Mouse (Mus musculus): ENCODE measurements around the gene Aatk. TPM values are rescaled to one million over a fixed set of nuclear protein-coding genes. Genes with fewer than 3 reads are reported as not detected.

Aatk gene
- polyA plus RNA-seq, 1 experiment from 2014 or later, result 0.59 TPM

DNA sequence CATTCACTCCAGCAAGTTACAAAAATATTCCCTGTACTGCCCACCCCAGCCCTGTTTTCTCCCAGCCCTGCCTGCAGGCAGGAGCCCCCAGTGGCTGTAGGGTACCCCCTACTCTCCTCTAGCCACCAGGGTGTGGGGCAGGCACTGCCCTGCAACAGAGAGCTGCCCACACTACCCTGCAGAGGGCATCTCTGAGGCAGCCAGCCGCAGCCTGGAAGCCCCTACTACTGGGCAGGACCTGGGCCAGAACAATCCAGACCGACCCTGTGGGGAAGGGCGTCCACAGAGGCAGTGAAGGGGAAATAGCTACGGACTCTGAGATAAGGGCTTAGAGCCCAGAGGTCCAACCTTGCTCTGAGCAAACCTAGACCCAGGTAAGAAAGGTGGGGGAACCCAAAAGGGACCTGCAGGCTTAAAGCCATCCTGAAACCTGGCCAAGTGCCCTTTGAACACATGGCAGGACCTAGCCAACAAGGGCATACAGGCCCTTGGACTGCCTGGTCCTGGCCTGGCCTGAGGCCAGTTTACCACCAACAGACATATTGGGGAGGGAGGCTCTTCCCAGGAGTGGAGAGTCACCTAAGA is 39.4 kb downstream of the Aatk start:
- WGBS (ENCODE audit: insufficient replicate concordance), result 45% methylated on average over 4 of the region's 4 CpGs
- Histone ChIP-seq H3K9me3 (replicated peaks) (no peaks in the 10 kb centered on the region), H3K36me3 (replicated peaks) (no peaks in the 10 kb centered on the region), H3K4me3 (replicated peaks) (no peak overlapping the region), H3K4me1 (replicated peaks) (no peaks in the 10 kb centered on the region), H3K9ac (no peak overlapping the region), H3K27me3 (peaks cover 13% of the 10 kb centered on the region), H3K4me2 (no peak overlapping the region), H3K27ac (replicated peaks) (no peak overlapping the region)
- ATAC-seq (ENCODE audit: insufficient read depth), result no peak

DNA sequence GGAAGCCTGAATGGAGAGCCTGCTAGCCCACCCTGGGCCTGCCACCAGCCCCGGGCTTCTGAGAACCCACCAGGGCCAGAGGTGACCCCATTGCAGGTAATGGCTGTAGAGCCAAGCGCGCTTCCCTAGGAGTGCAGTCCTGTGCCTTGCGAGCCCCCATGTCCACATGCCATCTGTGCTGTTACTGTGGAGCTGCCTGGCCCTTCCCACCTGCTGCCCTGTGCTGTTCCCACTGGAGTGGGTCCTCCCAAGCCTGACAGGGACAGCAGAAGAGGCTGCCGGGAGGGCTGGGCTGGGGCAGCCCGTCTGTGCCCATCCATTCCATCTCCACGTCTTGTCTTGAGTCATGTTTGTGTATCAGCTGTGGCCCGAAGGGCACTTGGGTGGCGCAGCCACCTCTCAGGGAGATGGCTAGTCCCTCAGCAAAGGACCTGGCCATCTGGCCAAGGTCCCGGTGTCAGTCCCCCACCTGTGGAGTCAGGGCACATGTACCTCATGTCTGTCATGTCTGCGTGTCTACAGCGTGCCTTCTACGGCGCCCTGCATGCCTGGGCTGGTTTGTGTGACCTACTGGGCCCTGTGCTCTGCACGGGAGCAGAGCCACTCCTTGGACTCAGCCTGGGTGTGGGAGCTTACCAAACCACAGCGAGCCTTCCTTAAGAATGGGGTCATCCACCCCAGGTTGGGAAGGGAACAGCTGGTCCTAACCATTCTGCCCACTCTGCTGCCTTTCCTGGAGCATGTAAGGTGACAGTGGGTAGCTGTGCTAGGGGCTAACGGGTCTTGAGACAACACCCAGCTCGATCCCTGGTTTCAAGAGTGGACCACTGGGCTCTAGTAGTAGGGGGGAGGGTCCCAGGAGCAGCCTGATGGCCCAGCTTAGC is 41.3 kb downstream of the Aatk start:
- Histone ChIP-seq H3K36me3 (replicated peaks) (no peaks in the 10 kb centered on the region), H3K4me2 (no peak overlapping the region), H3K27me3 (no peaks in the 10 kb centered on the region), H3K9ac (no peak overlapping the region), H3K4me1 (replicated peaks) (no peaks in the 10 kb centered on the region), H3K9me3 (replicated peaks) (no peaks in the 10 kb centered on the region), H3K27ac (replicated peaks) (no peak overlapping the region), H3K4me3 (replicated peaks) (no peak overlapping the region)
- ATAC-seq (ENCODE audit: insufficient read depth), result no peak
- 76% methylated on average over 18 of the region's 18 CpGs for WGBS (ENCODE audit: insufficient replicate concordance)

- Histone ChIP-seq H3K4me1 (replicated peaks) (no peaks in the 10 kb centered on the region), H3K4me2 (no peak overlapping the region), H3K9me3 (replicated peaks) (no peaks in the 10 kb centered on the region), H3K27ac (replicated peaks) (no peak overlapping the region), H3K9ac (no peak overlapping the region), H3K36me3 (replicated peaks) (0 out of 2 replicates have a peak, but pooled peaks cover 4% of the 10 kb centered on the region), H3K27me3 (no peaks in the 10 kb centered on the region), H3K4me3 (replicated peaks) (no peak overlapping the region)
- 75% methylated on average over 7 of the region's 7 CpGs for WGBS (ENCODE audit: insufficient replicate concordance)
- ATAC-seq (ENCODE audit: insufficient read depth), result no peak
Observed at GRCm38 (mm10) chr11:120002634-120003220, 44.2 kb downstream of the Aatk start.

DNA sequence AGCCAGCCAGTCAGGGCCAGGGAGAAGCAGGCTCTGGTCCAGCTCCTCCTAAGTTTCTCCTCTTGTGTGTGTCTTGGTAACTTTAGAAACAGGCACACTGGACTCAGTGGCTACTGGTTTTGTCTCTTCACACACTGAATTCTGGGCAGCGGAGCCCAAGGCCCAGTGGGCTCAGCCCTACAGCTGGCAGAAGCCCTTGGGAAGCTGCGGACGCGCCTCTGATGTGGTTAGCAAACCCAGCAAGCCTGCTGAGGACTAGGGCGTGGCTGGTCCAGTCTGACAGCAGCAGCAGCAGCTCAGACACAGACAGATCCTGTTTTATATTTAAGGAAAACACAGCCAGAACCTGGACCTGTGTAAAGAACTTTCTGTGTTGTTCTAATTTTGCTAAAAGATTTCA is 44.9 kb downstream of the Aatk start:
- H3K4me2 ChIP-seq, result no peak overlapping the region
- ATAC-seq (ENCODE audit: insufficient read depth), result no peak
- no peaks in the 10 kb centered on the region for H3K4me1 ChIP-seq (replicated peaks)
- no peaks in the 10 kb centered on the region for H3K9me3 ChIP-seq (replicated peaks)
- 68% methylated on average over 5 of the region's 5 CpGs for WGBS (ENCODE audit: insufficient replicate concordance)
- H3K36me3 ChIP-seq (replicated peaks), result 0 out of 2 replicates have a peak, but pooled peaks cover 7% of the 10 kb centered on the region
- no peak overlapping the region for H3K9ac ChIP-seq
- H3K4me3 ChIP-seq (replicated peaks), result no peak overlapping the region
- no peaks in the 10 kb centered on the region for H3K27me3 ChIP-seq
- no peak overlapping the region for H3K27ac ChIP-seq (replicated peaks)

DNA sequence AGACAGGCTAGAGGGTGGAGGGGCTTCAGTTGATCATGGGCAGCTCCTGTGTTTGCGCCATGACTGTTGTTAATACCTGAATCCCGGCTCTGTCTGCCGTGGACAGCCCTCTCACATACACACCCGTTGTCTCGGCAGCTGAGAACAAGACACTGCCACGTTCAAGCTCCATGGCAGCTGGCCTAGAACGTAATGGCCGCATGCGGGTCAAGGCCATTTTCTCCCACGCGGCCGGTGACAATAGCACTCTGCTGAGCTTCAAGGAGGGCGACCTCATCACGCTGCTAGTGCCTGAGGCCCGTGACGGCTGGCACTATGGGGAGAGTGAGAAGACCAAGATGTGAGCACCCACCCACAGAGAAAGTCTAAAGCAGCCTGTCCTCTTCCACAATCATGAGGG is 49.6 kb downstream of the Aatk start:
- no peak overlapping the region for H3K9ac ChIP-seq
- H3K9me3 ChIP-seq (replicated peaks), result no peaks in the 10 kb centered on the region
- no peak for ATAC-seq (ENCODE audit: insufficient read depth)
- no peak overlapping the region for H3K27ac ChIP-seq (replicated peaks)
- peaks cover 7% of the 10 kb centered on the region; the same call in 1 of the 2 replicates for H3K36me3 ChIP-seq (replicated peaks)
- H3K4me3 ChIP-seq (replicated peaks), result no peak overlapping the region
- no peaks in the 10 kb centered on the region for H3K27me3 ChIP-seq
- H3K4me1 ChIP-seq (replicated peaks), result no peaks in the 10 kb centered on the region
- H3K4me2 ChIP-seq, result no peak overlapping the region
- 83% methylated on average over 16 of the region's 16 CpGs for WGBS (ENCODE audit: insufficient replicate concordance)

GRCm38 (mm10) chr11:119991338-119991678 is 55.7 kb downstream of the Aatk start:
- Histone ChIP-seq H3K4me1 (replicated peaks) (peaks cover 8% of the 10 kb centered on the region), H3K36me3 (replicated peaks) (no peaks in the 10 kb centered on the region; the same call in 1 of the 2 replicates), H3K9ac (no peak overlapping the region), H3K4me2 (no peak overlapping the region), H3K27me3 (no peaks in the 10 kb centered on the region), H3K4me3 (replicated peaks) (no peak overlapping the region), H3K27ac (replicated peaks) (no peak overlapping the region), H3K9me3 (replicated peaks) (no peaks in the 10 kb centered on the region)
- ATAC-seq (ENCODE audit: insufficient read depth), result no peak
- 6% methylated on average over 10 of the region's 10 CpGs for WGBS (ENCODE audit: insufficient replicate concordance)

GRCm38 (mm10) chr11:119990658-119991337 is 56.2 kb downstream of the Aatk start:
- H3K4me3 ChIP-seq (replicated peaks), result no peak overlapping the region
- no peak overlapping the region for H3K4me2 ChIP-seq
- H3K9ac ChIP-seq, result no peak overlapping the region
- 60% methylated on average over 10 of the region's 10 CpGs for WGBS (ENCODE audit: insufficient replicate concordance)
- no peak overlapping the region for H3K27ac ChIP-seq (replicated peaks)
- H3K4me1 ChIP-seq (replicated peaks), result peaks cover 8% of the 10 kb centered on the region
- no peak for ATAC-seq (ENCODE audit: insufficient read depth)
- H3K36me3 ChIP-seq (replicated peaks), result no peaks in the 10 kb centered on the region; the same call in 1 of the 2 replicates
- no peaks in the 10 kb centered on the region for H3K27me3 ChIP-seq
- H3K9me3 ChIP-seq (replicated peaks), result no peaks in the 10 kb centered on the region

GRCm38 (mm10) chr11:119989115-119989564 is 57.8 kb downstream of the Aatk start:
- no peak overlapping the region for H3K4me2 ChIP-seq
- H3K36me3 ChIP-seq (replicated peaks), result no peaks in the 10 kb centered on the region
- H3K4me1 ChIP-seq (replicated peaks), result peaks cover 8% of the 10 kb centered on the region
- no peaks in the 10 kb centered on the region for H3K9me3 ChIP-seq (replicated peaks)
- H3K9ac ChIP-seq, result no peak overlapping the region
- H3K4me3 ChIP-seq (replicated peaks), result no peak overlapping the region
- H3K27ac ChIP-seq (replicated peaks), result no peak overlapping the region
- WGBS (ENCODE audit: insufficient replicate concordance), result 68% methylated on average over 10 of the region's 10 CpGs
- ATAC-seq (ENCODE audit: insufficient read depth), result no peak
- no peaks in the 10 kb centered on the region for H3K27me3 ChIP-seq

DNA sequence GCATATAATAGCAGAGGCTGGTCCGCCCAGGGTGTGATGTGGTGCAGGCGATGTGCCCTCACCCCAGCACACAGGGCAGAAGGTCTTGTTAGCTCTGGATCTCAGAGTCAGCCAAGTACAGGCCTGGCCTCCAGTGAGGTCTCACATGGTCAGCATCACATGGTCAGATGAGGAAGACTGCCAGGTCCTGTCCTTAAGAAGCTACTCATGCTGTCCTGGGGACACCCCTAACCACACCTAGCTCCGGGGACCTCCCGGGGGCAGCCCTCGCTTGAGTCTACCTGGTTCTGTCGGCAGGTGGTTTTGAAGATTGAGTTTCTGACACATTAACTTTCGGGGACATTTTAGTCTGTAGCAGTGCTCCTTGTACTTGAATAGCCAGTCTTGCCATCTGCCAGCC is 58.6 kb downstream of the Aatk start:
- H3K27ac ChIP-seq (replicated peaks), result no peak overlapping the region
- no peak overlapping the region for H3K4me3 ChIP-seq (replicated peaks)
- H3K36me3 ChIP-seq (replicated peaks), result no peaks in the 10 kb centered on the region
- H3K9ac ChIP-seq, result no peak overlapping the region
- no peak for ATAC-seq (ENCODE audit: insufficient read depth)
- H3K27me3 ChIP-seq, result no peaks in the 10 kb centered on the region
- no peak overlapping the region for H3K4me2 ChIP-seq
- H3K9me3 ChIP-seq (replicated peaks), result no peaks in the 10 kb centered on the region
- peaks cover 8% of the 10 kb centered on the region for H3K4me1 ChIP-seq (replicated peaks)
- WGBS (ENCODE audit: insufficient replicate concordance), result 69% methylated on average over 7 of the region's 7 CpGs

DNA sequence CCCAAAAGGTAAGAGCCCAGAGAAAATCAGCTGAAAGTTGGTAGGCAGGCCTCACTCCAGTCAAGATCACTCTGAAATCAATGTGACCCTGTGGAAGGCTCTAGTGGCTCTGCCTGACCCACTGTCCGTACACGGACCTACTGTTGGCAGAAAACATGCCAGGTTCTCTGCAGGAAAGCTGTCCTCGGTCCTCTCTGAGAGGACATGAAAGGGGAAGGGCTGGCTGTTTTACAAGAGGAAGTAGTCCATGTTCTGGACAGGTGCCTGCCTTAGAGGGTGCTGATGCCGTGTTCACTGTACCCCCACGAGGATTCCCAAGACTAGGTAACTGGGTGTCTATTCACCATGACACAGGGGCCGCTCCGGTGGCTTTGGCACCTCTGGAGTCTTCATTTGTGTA is 59.1 kb downstream of the Aatk start:
- H3K4me2 ChIP-seq, result no peak overlapping the region

More for the DNA sequence above, 59.1 kb downstream of the Aatk start:
- no peak overlapping the region for H3K27ac ChIP-seq (replicated peaks)
- no peaks in the 10 kb centered on the region for H3K27me3 ChIP-seq
- no peaks in the 10 kb centered on the region for H3K36me3 ChIP-seq (replicated peaks)
- H3K4me1 ChIP-seq (replicated peaks), result peaks cover 8% of the 10 kb centered on the region
- no peak overlapping the region for H3K4me3 ChIP-seq (replicated peaks)
- ATAC-seq (ENCODE audit: insufficient read depth), result no peak
- no peak overlapping the region for H3K9ac ChIP-seq
- WGBS (ENCODE audit: insufficient replicate concordance), result 58% methylated on average over 7 of the region's 7 CpGs
- no peaks in the 10 kb centered on the region for H3K9me3 ChIP-seq (replicated peaks)
